Mouse (Mus musculus) yolk sac, embryonic 10.5 days (tissue): ENCODE measurements at regions not wholly inside any gene's neighbourhood (a gene's known extent, or its start where the extent isn't known, plus 50 kb on each side); places are given as distances from the start of the nearest gene placed in this dataset.
A peak's percentile ranks its signal among the peaks of the same experiment; 100 is the strongest.

Source experiments
- DNase-seq: peaks from one replicate; pipeline ENCODE4 v3.0.0-alpha.2; 2017; ENCODE audit warnings: low spot score

DNA sequence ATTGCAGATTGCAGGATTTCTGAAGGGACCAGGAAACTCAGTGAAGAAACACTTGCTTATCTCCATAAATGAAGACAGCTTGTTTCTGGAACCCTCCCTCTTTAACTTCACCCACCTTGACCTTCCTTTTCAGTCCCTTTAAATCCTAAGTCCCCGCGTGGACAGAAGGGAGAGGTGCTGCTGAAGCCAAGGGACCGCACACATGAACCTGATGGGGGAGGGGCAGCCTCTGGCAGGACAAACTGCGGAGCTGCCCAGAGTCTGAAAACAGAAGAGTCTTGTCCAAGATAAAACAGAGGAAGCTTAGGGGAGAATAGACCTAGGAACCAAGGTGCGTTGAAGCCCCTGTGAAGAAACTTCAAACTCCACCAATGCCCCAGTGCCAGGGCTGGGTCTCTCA is 368.9 kb upstream of the Tbx3 start:
- DNase-seq: peak; percentile 44

DNA sequence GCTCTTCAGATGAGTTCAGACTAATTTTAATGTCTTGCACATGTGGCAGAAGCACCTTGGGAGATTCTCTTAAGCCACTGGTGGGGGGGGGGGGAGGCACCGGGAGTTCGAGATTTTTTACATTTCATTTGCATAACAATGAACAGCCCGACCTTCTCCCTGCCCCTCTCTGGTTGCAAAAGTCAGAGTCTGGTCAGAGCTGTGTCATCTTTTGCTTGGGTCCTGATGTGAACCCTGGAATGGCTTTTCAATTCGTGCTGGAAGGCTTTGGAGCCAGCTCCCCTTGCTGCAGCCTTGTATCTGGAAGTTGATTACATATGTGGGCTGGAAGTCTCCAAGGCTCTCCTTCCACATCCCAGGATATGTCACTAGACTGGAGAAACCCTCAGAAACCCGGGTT is 365.7 kb upstream of the Tbx3 start:
- DNase-seq: no peak

- DNase-seq: no peak
These were observed 362.7 kb upstream of the Tbx3 start for GRCm38 (mm10) chr5:119307768-119308167.

DNA sequence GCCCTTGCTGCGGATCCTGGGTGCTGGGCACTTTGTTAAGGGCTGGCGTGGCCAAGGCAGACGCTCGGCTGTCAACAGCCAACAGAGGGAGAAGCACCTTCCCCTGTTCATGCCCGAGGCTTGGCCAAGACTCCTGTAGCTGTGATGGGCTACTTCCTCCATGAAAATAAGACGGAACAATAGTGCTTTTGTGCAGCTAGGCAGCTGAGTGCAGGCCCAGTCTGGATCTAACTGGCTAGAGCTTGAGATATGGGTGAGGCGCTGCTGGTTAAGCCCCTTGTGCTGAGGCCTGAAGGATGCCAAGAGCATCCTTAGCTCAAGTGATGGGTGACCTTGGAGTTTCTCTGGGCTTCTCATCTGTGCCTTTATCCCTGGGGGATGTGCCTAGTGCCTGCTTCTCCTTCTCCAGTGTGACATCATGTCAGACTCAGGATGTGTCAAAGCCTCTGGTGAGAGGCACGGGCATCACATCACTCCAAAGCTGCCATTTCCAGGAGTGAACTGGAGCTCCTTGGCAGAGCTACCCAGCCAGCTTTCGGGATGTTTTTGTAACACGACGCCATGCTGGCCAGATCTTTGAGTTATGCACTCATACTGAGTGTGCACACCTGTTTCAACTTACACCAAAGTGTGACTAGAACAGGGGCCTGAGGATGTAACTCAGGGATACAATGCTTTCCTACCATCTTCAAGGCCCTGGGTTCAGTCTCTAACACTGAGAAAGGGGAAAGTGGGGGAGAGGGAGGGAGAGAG is 360.1 kb upstream of the Tbx3 start:
- no peak for DNase-seq

DNA sequence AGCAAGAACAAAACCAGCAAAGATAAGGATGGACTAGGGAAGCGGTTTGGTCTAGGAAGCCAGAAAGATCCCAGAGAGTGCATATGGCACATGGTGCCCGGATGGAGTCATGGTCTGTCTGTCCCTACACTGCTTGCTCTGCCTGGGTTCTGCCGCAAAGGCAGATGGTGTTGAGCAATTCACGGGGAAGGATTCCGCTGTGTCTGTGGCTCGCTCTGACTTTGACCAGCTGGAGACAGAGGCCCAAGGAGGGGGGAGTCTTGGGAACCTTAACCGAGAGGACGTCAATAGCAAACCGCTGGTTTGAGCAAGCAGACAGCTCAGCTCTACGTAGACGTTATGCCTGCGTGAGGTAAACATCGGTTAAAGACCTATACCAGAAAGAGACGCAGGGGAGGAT is 357.7 kb upstream of the Tbx3 start:
- no peak for DNase-seq

- no peak for DNase-seq
These were observed 355.3 kb upstream of the Tbx3 start for GRCm38 (mm10) chr5:119315149-119315548.

DNA sequence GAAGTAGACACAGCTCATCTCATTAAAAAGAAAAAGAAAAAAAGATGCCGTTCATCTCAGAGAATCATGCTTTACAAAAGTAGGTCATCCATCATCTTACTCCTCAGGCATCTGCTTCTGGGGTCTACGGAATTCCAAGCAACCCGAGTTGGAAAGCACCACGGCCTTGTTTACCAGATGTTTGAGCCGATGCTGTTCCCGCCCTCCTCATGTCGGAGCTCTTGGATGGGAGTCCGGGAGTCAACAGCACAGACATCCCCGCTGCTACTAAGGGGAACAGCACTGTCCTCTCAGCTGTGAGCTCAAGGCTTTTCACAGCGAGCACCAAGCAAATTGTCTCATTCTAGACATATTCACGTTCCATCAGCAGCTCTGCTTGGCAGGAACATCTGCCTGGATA is 352.9 kb upstream of the Tbx3 start:
- no peak for DNase-seq

DNA sequence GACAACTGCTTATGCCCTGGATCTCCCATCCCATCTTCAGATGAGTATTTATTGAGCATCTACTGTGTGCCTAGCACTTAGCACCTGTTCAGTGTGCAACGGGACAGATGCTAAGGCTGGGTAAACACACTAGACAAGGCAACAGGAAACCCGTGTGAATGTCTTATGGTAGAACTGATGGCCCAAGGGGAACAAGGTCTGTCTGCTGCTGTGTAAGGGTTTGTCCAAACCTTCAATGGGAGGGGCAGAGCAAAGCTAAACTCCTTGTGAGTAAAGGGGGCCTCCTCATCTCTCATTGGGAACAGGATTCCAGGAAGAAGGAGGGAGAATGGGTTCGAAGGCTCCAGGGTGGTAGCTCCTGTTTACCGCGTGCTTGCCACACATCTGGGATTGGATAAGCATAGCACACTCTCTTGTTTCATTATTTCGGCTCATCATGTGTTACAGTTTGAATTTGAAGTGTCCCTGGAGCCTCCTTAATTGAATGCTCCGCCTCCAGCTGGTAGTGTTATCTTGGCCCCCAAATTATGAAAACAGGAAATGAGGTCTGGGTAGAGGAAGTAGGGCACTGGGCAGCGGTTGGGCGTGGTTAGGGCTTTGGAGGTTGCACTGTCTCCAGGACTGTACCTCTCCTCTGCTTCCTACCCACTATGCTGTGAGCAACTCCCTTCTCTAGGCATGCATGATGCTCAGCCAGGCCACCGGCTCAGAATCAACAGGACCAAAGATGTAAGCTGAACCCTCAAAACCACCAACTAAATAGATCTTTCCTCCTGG is 348.9 kb upstream of the Tbx3 start:
- DNase-seq: no peak

GRCm38 (mm10) chr5:119322411-119322810 is 348.1 kb upstream of the Tbx3 start:
- no peak for DNase-seq

GRCm38 (mm10) chr5:119325681-119326255 is 344.7 kb upstream of the Tbx3 start:
- no peak for DNase-seq

DNA sequence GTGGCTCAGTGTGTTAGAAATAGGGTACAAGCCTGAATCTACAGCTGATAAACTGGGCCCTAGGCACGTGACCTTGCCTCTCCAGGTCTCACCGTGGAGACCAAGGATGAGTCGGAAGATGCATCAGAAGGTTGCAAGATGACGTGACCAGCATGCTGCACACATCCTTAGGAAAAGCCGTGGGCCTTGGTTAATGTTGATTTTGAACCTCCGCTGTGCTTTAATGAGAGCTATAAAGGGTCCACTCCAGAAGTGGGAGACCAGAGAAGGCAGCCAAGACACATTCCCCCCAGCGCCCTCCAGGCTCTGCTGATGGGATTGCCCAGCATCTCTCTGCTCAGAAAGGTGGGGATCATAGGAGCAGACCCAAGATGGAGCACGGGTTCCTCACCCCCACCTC is 343.6 kb upstream of the Tbx3 start:
- no peak for DNase-seq

DNA sequence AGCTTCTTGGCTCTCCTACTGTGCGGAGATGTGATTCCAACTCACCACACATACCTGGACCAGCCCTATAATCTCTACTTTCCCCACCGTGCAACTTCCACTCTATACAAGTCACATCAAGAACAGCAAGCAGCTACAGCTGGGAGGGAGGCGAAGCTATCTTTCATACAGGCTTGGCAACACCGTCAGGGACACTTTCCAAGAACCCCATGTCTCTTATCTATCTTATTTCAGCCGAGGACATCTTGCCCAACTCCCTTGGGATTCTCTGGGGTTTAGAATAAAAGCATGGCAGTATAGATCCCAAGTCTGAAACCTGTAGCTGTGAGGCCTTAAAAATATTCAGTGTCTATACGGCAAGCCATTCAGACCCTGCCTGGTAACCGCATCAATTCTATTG is 341.5 kb upstream of the Tbx3 start:
- DNase-seq: no peak

DNA sequence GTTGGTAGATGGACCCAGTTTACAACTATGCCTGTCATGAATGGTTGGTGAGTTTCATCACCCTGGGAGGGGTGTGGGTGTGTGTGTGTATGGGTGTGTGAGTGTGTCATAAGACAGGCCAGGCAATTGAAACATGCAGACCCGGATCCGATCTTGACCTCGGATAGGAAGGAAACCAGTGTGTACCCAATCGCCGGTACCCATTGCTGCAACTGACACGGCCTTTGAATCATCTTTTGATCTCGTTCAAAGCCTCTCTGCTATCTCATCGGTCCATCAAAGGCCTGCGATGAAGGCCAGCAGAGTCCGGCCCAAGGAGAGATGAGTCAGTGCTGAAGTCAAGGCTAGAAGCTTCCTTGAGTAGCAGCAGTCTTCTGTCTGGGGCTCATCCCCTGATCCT is 341.1 kb upstream of the Tbx3 start:
- DNase-seq: no peak

- DNase-seq: no peak
These were observed 340.6 kb upstream of the Tbx3 start for GRCm38 (mm10) chr5:119329860-119330259.

DNA sequence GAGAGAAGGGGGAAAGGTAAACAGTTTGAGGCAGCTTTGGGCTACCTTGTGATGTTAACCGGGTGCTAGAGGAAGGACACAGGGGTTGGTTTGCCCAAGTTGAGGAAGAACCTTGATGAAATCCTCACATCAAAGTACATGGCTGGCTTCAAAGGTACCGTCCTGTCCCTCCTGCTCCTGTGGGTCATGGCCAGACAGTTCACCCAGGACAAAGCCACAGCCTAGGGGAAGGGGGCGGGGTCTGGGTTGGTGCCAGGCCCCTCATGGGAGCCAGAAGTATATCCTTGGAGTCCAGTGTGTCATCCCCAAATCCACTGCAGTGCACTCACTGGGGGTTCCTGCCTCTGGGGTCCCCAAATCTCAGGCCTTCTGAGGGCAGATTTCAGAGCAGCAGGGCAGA is 339.0 kb upstream of the Tbx3 start:
- no peak for DNase-seq

DNA sequence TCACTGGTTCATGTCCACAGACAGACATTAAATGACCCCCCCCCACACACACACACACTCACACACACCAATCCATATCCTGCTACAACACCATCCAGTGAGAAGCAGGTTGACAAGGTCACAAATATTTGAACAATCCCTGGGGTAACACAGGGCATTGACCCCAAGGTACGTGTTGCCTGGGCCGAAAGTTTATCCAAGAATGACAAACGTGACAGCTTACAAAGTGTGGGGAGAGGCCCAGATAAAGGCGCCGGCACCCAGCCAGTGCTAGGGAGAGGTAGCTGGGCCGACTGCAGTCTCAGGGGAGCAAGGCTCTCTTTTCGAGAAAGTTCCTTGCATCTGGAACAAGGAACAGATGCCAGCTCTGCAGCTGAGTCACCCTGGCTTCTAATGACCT is 337.8 kb upstream of the Tbx3 start:
- peak; percentile 12 for DNase-seq

GRCm38 (mm10) chr5:119335211-119335610 is 335.3 kb upstream of the Tbx3 start:
- no peak for DNase-seq

DNA sequence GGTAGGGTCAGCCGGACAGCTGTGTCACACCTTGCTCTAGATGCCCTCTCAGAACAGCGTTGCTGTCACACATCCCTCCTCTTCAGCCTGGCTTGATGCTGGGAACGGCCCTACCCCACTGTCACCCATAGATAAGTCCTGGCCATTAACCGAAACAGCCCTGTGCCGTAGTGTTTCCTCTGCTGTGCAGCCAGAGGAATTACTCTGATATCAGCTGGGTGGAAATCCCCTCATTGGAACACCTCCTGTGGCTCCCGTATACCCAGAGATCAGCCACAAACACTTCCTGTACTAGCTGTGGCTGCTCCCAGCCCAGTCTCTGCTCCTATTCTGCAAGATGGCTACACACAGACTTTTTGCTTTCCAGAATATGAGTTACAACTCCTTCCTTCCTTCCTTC is 334.5 kb upstream of the Tbx3 start:
- DNase-seq: no peak

DNA sequence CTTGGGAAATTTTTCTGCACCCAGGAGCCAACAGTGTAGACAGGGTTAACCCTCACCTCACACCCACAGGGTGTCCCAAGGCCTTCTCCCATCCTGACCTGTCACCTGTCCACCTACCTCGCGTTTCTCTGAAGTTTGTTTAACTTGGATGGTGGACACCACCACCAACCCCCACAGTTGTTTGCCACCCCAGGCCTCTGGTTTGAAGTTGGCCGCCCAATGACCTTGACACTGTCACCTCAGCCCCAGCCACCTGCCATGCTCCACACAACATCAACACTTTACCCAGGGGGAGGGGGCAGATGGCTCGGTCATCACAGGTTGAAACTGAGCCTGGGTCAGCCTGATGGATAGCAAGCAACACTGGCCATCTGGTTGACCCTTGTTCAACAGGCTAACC is 332.7 kb upstream of the Tbx3 start:
- DNase-seq: no peak

GRCm38 (mm10) chr5:119338711-119339110 is 331.8 kb upstream of the Tbx3 start:
- DNase-seq: no peak

- no peak for DNase-seq
These were observed 322.2 kb upstream of the Tbx3 start for GRCm38 (mm10) chr5:119348303-119348702.

DNA sequence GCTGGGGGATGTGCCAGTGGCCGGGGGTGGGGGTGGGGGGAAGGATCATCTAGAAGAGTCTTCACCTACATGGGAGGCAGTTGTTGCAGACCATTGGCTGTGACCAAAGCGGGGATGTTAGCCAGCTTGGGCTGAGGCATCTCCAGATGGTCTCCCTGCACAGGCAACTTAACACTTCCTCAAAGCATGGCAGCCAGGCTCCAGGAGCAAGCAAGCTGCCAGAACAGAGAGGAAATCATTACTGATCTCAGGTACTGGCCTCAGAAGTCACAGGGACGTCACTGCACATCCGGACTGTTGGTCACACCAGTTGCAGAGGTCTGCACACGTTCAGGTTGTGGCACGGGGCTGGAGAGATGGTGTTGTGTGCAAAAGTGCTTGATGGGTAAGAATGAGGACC is 321.1 kb upstream of the Tbx3 start:
- no peak for DNase-seq

DNA sequence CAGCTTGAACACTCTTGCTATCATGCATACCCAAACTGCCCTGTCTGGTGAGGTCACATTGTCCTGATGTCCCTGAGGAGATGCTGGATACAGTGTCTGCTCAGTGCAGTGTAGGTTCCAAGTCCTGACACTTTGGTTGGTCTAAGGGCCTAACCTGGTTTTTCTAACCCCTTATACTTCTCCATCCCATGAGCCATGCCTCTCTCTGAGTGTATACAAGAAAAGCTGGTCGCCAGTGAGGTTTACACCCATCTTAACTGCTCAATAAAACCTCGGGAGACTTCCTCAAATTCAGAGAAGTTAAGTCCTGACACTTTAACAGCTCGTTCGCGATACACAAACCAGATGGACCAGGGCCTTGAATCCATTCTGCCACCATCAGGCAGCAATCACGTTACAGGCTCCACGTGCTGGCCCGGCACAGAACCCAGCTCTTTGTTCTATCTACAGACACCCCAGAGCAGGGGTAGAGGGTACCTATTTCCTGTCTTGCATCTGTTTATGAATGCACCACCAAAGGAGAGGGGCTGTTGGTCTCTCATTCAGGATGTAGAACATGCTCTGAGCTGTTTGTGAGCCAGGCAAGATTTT is 320.0 kb upstream of the Tbx3 start:
- no peak for DNase-seq
